Comparison of ENCODE assay signal across 8 mouse cellular contexts in the genomic region with DNA sequence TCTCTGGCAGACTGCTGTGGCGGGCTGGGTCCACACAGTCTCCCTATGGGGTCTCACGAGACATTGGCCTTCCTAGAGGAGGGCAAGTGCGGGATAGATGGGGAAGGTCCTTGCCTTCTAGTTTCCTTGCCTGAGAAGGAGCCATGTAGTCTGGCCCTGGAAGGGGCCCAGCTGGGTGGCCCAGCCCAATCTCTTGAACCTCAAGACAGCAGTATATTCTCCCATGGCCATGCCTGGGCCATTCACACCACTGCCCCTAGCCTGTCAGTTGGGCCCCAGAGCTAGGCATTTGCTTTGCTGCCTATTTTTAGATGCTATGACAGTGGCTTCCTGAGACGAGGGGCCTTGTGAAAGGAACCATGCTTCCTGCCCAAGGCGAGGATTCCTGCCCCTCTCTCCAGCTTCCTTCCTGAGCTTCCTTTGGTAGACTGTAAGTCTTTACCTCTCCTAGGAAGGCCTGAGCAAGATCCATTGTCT. TPM values are rescaled to one million over a fixed set of nuclear protein-coding genes. Genes with fewer than 3 reads are reported as not detected.
DNase-seq lines count a peak whose midpoint lies in the region; ATAC-seq and TF ChIP-seq lines count a peak whose summit lies in the region.

No protein-coding gene starts in this region.

- H3K9me3 ChIP-seq in midbrain, embryonic 13.5 days: no peaks in the 10 kb centered on the region
- H3K9me3 ChIP-seq in midbrain, embryonic 14.5 days (ENCODE audit: control insufficient read depth, low read length): no peaks in the 10 kb centered on the region
- H3K9me3 ChIP-seq in heart, embryonic 11.5 days (replicated peaks; ENCODE audit: control insufficient read depth, low read length): no peaks in the 10 kb centered on the region

- H3K4me2 ChIP-seq in midbrain, embryonic 13.5 days (replicated peaks): no peak overlapping the region
- no peak overlapping the region for H3K4me2 ChIP-seq in midbrain, embryonic 14.5 days (ENCODE audit: low read length)
- peak overlapping the region; percentile 96 for H3K4me2 ChIP-seq in heart, embryonic 11.5 days

- no peak overlapping the region for H3K4me3 ChIP-seq in midbrain, embryonic 13.5 days (replicated peaks)
- no peak overlapping the region for H3K4me3 ChIP-seq in midbrain, embryonic 14.5 days (replicated peaks; ENCODE audit: low read depth, low read length)
- peak overlapping the region; percentile 11; the same call in 1 of the 2 replicates for H3K4me3 ChIP-seq in heart, embryonic 11.5 days (ENCODE audit: low read depth, low read length)
- H3K4me3 ChIP-seq in small intestine, adult 2 months (ENCODE audit: low read depth, low read length): no peak overlapping the region

- no peak overlapping the region for H3K9ac ChIP-seq in midbrain, embryonic 13.5 days (replicated peaks)
- no peak overlapping the region for H3K9ac ChIP-seq in midbrain, embryonic 14.5 days (replicated peaks; ENCODE audit: low read length)
- peak overlapping the region; percentile 59 for H3K9ac ChIP-seq in heart, embryonic 11.5 days (ENCODE audit: low read depth, low read length)

- 85% methylated on average over 5 of the region's 5 CpGs for WGBS in midbrain, embryonic 13.5 days
- WGBS in midbrain, embryonic 14.5 days: 86% methylated on average over 5 of the region's 5 CpGs
- WGBS in heart, embryonic 11.5 days (ENCODE audit: insufficient replicate concordance): 19% methylated on average over 5 of the region's 5 CpGs
- 43% methylated on average over 5 of the region's 5 CpGs for WGBS in small intestine, adult 2 months

- no peaks in the 10 kb centered on the region for H3K27me3 ChIP-seq in midbrain, embryonic 13.5 days
- H3K27me3 ChIP-seq in midbrain, embryonic 14.5 days (ENCODE audit: control insufficient read depth, insufficient read depth, low read length): no peaks in the 10 kb centered on the region
- H3K27me3 ChIP-seq in heart, embryonic 11.5 days (ENCODE audit: control insufficient read depth, insufficient read depth, low read length): no peaks in the 10 kb centered on the region
- H3K27me3 ChIP-seq in small intestine, adult 2 months (ENCODE audit: control insufficient read depth, insufficient read depth, low read length): no peaks in the 10 kb centered on the region

- peaks cover 43% of the 10 kb centered on the region for H3K4me1 ChIP-seq in midbrain, embryonic 13.5 days (replicated peaks)
- H3K4me1 ChIP-seq in midbrain, embryonic 14.5 days (ENCODE audit: control insufficient read depth, insufficient read depth, low read length): peaks cover 27% of the 10 kb centered on the region
- H3K4me1 ChIP-seq in heart, embryonic 11.5 days (ENCODE audit: control insufficient read depth, insufficient read depth, low read length): peaks cover 65% of the 10 kb centered on the region
- peaks cover 61% of the 10 kb centered on the region for H3K4me1 ChIP-seq in small intestine, adult 2 months (ENCODE audit: control insufficient read depth, insufficient read depth, insufficient read length, low read length)

- ATAC-seq in midbrain, embryonic 13.5 days: no peak
- ATAC-seq in midbrain, embryonic 14.5 days (ENCODE audit: low FRiP score, low TSS enrichment): no peak
- peak; percentile 52 for ATAC-seq in heart, embryonic 11.5 days (replicated peaks; ENCODE audit: insufficient number of reproducible peaks, low FRiP score, low TSS enrichment)
- no peak for ATAC-seq in erythroblast, adult 5-6 weeks (replicated peaks; ENCODE audit: low FRiP score, poor library complexity, severe bottlenecking)

- DNase-seq in midbrain, embryonic 14.5 days: no peak
- peak; percentile 66 for DNase-seq in kidney, postnatal 10 days
- no peak for DNase-seq in urinary bladder, postnatal 14 days (ENCODE audit: low spot score)
- no peak for DNase-seq in B cell, adult 2 months

- no peak for TF ChIP-seq CTCF in small intestine, adult 2 months (IDR thresholded peaks at IDR 0.05; ENCODE audit: extremely low read depth, insufficient read length, insufficient replicate concordance, low read depth, low read length)

- 0 out of 2 replicates have a peak overlapping the region, but pooled peaks have one; percentile 14 for H3K27ac ChIP-seq in midbrain, embryonic 13.5 days
- H3K27ac ChIP-seq in midbrain, embryonic 14.5 days (replicated peaks; ENCODE audit: low read depth, low read length): no peak overlapping the region; the same call in none of the 2 replicates
- H3K27ac ChIP-seq in heart, embryonic 11.5 days (ENCODE audit: low read depth, low read length): peak overlapping the region; percentile 95
- peak overlapping the region; percentile 79 for H3K27ac ChIP-seq in small intestine, adult 2 months (ENCODE audit: insufficient read depth, low read depth, low read length)

- H3K36me3 ChIP-seq in midbrain, embryonic 13.5 days: peaks cover 20% of the 10 kb centered on the region
- peaks cover 16% of the 10 kb centered on the region for H3K36me3 ChIP-seq in midbrain, embryonic 14.5 days (ENCODE audit: control insufficient read depth, insufficient read depth, low read length)
- H3K36me3 ChIP-seq in heart, embryonic 11.5 days (ENCODE audit: control insufficient read depth, insufficient read depth, low read length): peaks cover 13% of the 10 kb centered on the region
- peaks cover 13% of the 10 kb centered on the region for H3K36me3 ChIP-seq in small intestine, adult 2 months (ENCODE audit: control insufficient read depth, insufficient read depth, low read length)

- TF ChIP-seq POLR2A in small intestine, adult 2 months (IDR thresholded peaks at IDR 0.05; ENCODE audit: low read depth, low read length): no peak

RNA-seq across cellular contexts. Expression of gene Cd81, which starts 5.7 kb away (rescaled TPM):
- polyA plus RNA-seq in midbrain, embryonic 13.5 days (2015; fragmentation: Nextera tagmentation; extraction: Ambion mirVana): 248 and 257 TPM in 2 replicates
- 316 and 322 TPM in 2 replicates for polyA plus RNA-seq in midbrain, embryonic 14.5 days (2014; fragmentation: Nextera tagmentation; extraction: Ambion mirVana)
- polyA plus RNA-seq in heart, embryonic 11.5 days (2014; fragmentation: Nextera tagmentation; extraction: Ambion mirVana): 632 and 701 TPM in 2 replicates
- 206 and 227 TPM in 2 replicates for polyA plus RNA-seq in small intestine, adult 2 months (2012; rRNA removed)
- total RNA-seq in erythroblast, adult 5-6 weeks (2015; ENCODE audit: low replicate concordance): 59.4 and 65.9 TPM in 2 replicates
- 40.8 and 80.4 TPM in 2 replicates for total RNA-seq in erythroblast, adult 5-6 weeks (2017; ENCODE audit: low replicate concordance)

RNA-seq across cellular contexts. Expression of gene Tssc4, which starts 10.8 kb away (rescaled TPM):
- polyA plus RNA-seq in midbrain, embryonic 13.5 days (2015; fragmentation: Nextera tagmentation; extraction: Ambion mirVana): 102 and 104 TPM in 2 replicates
- polyA plus RNA-seq in midbrain, embryonic 14.5 days (2014; fragmentation: Nextera tagmentation; extraction: Ambion mirVana): 70.4 and 102 TPM in 2 replicates
- polyA plus RNA-seq in heart, embryonic 11.5 days (2014; fragmentation: Nextera tagmentation; extraction: Ambion mirVana): 36.2 and 48.4 TPM in 2 replicates
- 46.9 and 60.0 TPM in 2 replicates for polyA plus RNA-seq in small intestine, adult 2 months (2012; rRNA removed)
- total RNA-seq in erythroblast, adult 5-6 weeks (2015; ENCODE audit: low replicate concordance): 1.3 and 11.1 TPM in 2 replicates
- total RNA-seq in erythroblast, adult 5-6 weeks (2017; ENCODE audit: low replicate concordance): 5.3 and 16.4 TPM in 2 replicates

RNA-seq across cellular contexts. Expression of gene Trpm5, which starts 36.2 kb away (rescaled TPM):
- polyA plus RNA-seq in midbrain, embryonic 13.5 days (2015; fragmentation: Nextera tagmentation; extraction: Ambion mirVana): 0.95 and 1.2 TPM in 2 replicates
- polyA plus RNA-seq in midbrain, embryonic 14.5 days (2014; fragmentation: Nextera tagmentation; extraction: Ambion mirVana): 0.40 and 1.3 TPM in 2 replicates
- polyA plus RNA-seq in heart, embryonic 11.5 days (2014; fragmentation: Nextera tagmentation; extraction: Ambion mirVana): 1.2 and 2.4 TPM in 2 replicates
- polyA plus RNA-seq in small intestine, adult 2 months (2012; rRNA removed): 11.9 and 13.1 TPM in 2 replicates
- total RNA-seq in erythroblast, adult 5-6 weeks (2015; ENCODE audit: low replicate concordance): not detected in 2 replicates
- total RNA-seq in erythroblast, adult 5-6 weeks (2017; ENCODE audit: low replicate concordance): not detected in 2 replicates

RNA-seq across cellular contexts. Expression of gene Kcnq1, which starts 47.9 kb away (rescaled TPM):
- 0.82 and 0.89 TPM in 2 replicates for polyA plus RNA-seq in midbrain, embryonic 13.5 days (2015; fragmentation: Nextera tagmentation; extraction: Ambion mirVana)
- 1.2 and 2.0 TPM in 2 replicates for polyA plus RNA-seq in midbrain, embryonic 14.5 days (2014; fragmentation: Nextera tagmentation; extraction: Ambion mirVana)
- polyA plus RNA-seq in heart, embryonic 11.5 days (2014; fragmentation: Nextera tagmentation; extraction: Ambion mirVana): 9.2 and 12.1 TPM in 2 replicates
- polyA plus RNA-seq in small intestine, adult 2 months (2012; rRNA removed): 24.0 and 41.8 TPM in 2 replicates
- not detected in 2 replicates for total RNA-seq in erythroblast, adult 5-6 weeks (2015; ENCODE audit: low replicate concordance)
- not detected in 2 replicates for total RNA-seq in erythroblast, adult 5-6 weeks (2017; ENCODE audit: low replicate concordance)

RNA-seq across cellular contexts. Expression of gene Tspan32, which starts 53.4 kb away (rescaled TPM):
- 0.50 and 0.72 TPM in 2 replicates for polyA plus RNA-seq in midbrain, embryonic 13.5 days (2015; fragmentation: Nextera tagmentation; extraction: Ambion mirVana)
- polyA plus RNA-seq in midbrain, embryonic 14.5 days (2014; fragmentation: Nextera tagmentation; extraction: Ambion mirVana): 0.27 and 0.57 TPM in 2 replicates
- 18.2 and 19.5 TPM in 2 replicates for polyA plus RNA-seq in heart, embryonic 11.5 days (2014; fragmentation: Nextera tagmentation; extraction: Ambion mirVana)
- 2.1 and 3.5 TPM in 2 replicates for polyA plus RNA-seq in small intestine, adult 2 months (2012; rRNA removed)
- total RNA-seq in erythroblast, adult 5-6 weeks (2015; ENCODE audit: low replicate concordance): 77.4 and 78.8 TPM in 2 replicates
- total RNA-seq in erythroblast, adult 5-6 weeks (2017; ENCODE audit: low replicate concordance): 55.2 and 79.5 TPM in 2 replicates
